In genomic region chr3:68574565-68574964, GRCm38 (mm10) we compare ENCODE assay signal across 15 mouse cellular contexts.
DNase-seq lines count a peak whose midpoint lies in the region; ATAC-seq lines count a peak whose summit lies in the region.
"Had no signal": no experiment of that assay in that cellular context is flagged by ENCODE, and none has a peak within 500 bp of the region (broad histone marks: within the 10 kb centered on the region; RNA-seq: fewer than 3 reads in every experiment).

No protein-coding gene starts in this region.

- DNase-seq in cerebellum, adult 9-10 months: peak; percentile 75
- DNase-seq in spleen, postnatal 14 days (ENCODE audit: low spot score in 2 of 2): no peak
- DNase-seq in adrenal gland, adult 18-20 months (ENCODE audit: low spot score in 2 of 2): no peak
- DNase-seq in gastrocnemius, postnatal 4 days (ENCODE audit: low spot score in 2 of 2): no peak
- DNase-seq: adrenal gland, adult 2 months; gastrocnemius, postnatal 25 days; heart, postnatal 10 days; kidney, postnatal 36 days; liver, embryonic 13.5 days had no signal

- WGBS in intestine, embryonic 15.5 days: 69% methylated on average over 8 of the region's 8 CpGs
- 73% methylated on average over 8 of the region's 8 CpGs for WGBS in intestine, embryonic 16.5 days
- WGBS in forebrain, embryonic 16.5 days: 36% methylated on average over 8 of the region's 8 CpGs
- 51% methylated on average over 8 of the region's 8 CpGs for WGBS in midbrain, embryonic 13.5 days

- no peak overlapping the region for H3K9ac ChIP-seq in intestine, embryonic 15.5 days
- H3K9ac ChIP-seq in intestine, embryonic 16.5 days (ENCODE audit: low read depth, low read length): no peak overlapping the region
- peak overlapping the region; percentile 65 for H3K9ac ChIP-seq in forebrain, embryonic 16.5 days (replicated peaks; ENCODE audit: low read depth, low read length)
- peak overlapping the region; percentile 81 for H3K9ac ChIP-seq in midbrain, embryonic 13.5 days (replicated peaks)
- H3K9ac ChIP-seq: liver, embryonic 13.5 days had no signal

- no peaks in the 10 kb centered on the region for H3K9me3 ChIP-seq in intestine, embryonic 15.5 days
- H3K9me3 ChIP-seq in intestine, embryonic 16.5 days (ENCODE audit: control insufficient read depth, low read length): no peaks in the 10 kb centered on the region
- no peaks in the 10 kb centered on the region for H3K9me3 ChIP-seq in forebrain, embryonic 16.5 days (ENCODE audit: control insufficient read depth, low read length)
- H3K9me3 ChIP-seq in midbrain, embryonic 13.5 days: no peaks in the 10 kb centered on the region
- H3K9me3 ChIP-seq: liver, embryonic 13.5 days had no signal

- no peaks in the 10 kb centered on the region for H3K36me3 ChIP-seq in intestine, embryonic 15.5 days
- H3K36me3 ChIP-seq in intestine, embryonic 16.5 days (ENCODE audit: control insufficient read depth, insufficient read depth, low read length): no peaks in the 10 kb centered on the region
- no peaks in the 10 kb centered on the region for H3K36me3 ChIP-seq in forebrain, embryonic 16.5 days (ENCODE audit: control insufficient read depth, insufficient read depth)
- no peaks in the 10 kb centered on the region for H3K36me3 ChIP-seq in midbrain, embryonic 13.5 days
- H3K36me3 ChIP-seq: liver, embryonic 13.5 days had no signal

- peaks cover 23% of the 10 kb centered on the region for H3K4me1 ChIP-seq in intestine, embryonic 15.5 days (replicated peaks)
- peaks cover 22% of the 10 kb centered on the region for H3K4me1 ChIP-seq in intestine, embryonic 16.5 days (ENCODE audit: control insufficient read depth, insufficient read depth, low read length)
- peaks cover 45% of the 10 kb centered on the region for H3K4me1 ChIP-seq in forebrain, embryonic 16.5 days (replicated peaks; ENCODE audit: control insufficient read depth, insufficient read depth, low read length)
- peaks cover 61% of the 10 kb centered on the region for H3K4me1 ChIP-seq in midbrain, embryonic 13.5 days (replicated peaks)

- no peak for ATAC-seq in intestine, embryonic 15.5 days
- ATAC-seq in intestine, embryonic 16.5 days: no peak
- no peak for ATAC-seq in forebrain, embryonic 16.5 days
- ATAC-seq in midbrain, embryonic 13.5 days: no peak

- no peak overlapping the region for H3K27ac ChIP-seq in intestine, embryonic 15.5 days
- H3K27ac ChIP-seq in intestine, embryonic 16.5 days (ENCODE audit: low read length): no peak overlapping the region
- peak overlapping the region; percentile 86 for H3K27ac ChIP-seq in forebrain, embryonic 16.5 days (ENCODE audit: low read length)
- H3K27ac ChIP-seq in midbrain, embryonic 13.5 days: peak overlapping the region; percentile 35
- H3K27ac ChIP-seq: liver, embryonic 13.5 days; macrophage had no signal

- no peak overlapping the region for H3K4me3 ChIP-seq in intestine, embryonic 15.5 days (replicated peaks)
- H3K4me3 ChIP-seq in intestine, embryonic 16.5 days (ENCODE audit: low read length): no peak overlapping the region
- peak overlapping the region; percentile 66 for H3K4me3 ChIP-seq in forebrain, embryonic 16.5 days (replicated peaks; ENCODE audit: low read length)
- peak overlapping the region; percentile 54 for H3K4me3 ChIP-seq in midbrain, embryonic 13.5 days (replicated peaks)
- H3K4me3 ChIP-seq: erythroblast, embryonic 14.5 days; liver, embryonic 13.5 days had no signal

- no peaks in the 10 kb centered on the region for H3K27me3 ChIP-seq in intestine, embryonic 15.5 days (replicated peaks)
- H3K27me3 ChIP-seq in intestine, embryonic 16.5 days (replicated peaks; ENCODE audit: control insufficient read depth, insufficient read depth, low read length): no peaks in the 10 kb centered on the region
- H3K27me3 ChIP-seq in forebrain, embryonic 16.5 days (replicated peaks; ENCODE audit: control insufficient read depth, insufficient read depth, low read length): no peaks in the 10 kb centered on the region
- no peaks in the 10 kb centered on the region for H3K27me3 ChIP-seq in midbrain, embryonic 13.5 days
- H3K27me3 ChIP-seq: liver, embryonic 13.5 days had no signal

- peak overlapping the region; percentile 36; the same call in 1 of the 2 replicates for H3K4me2 ChIP-seq in intestine, embryonic 15.5 days (replicated peaks)
- H3K4me2 ChIP-seq in intestine, embryonic 16.5 days (ENCODE audit: low read depth, low read length): no peak overlapping the region
- H3K4me2 ChIP-seq in forebrain, embryonic 16.5 days (ENCODE audit: low read length): peak overlapping the region; percentile 78
- peak overlapping the region; percentile 68 for H3K4me2 ChIP-seq in midbrain, embryonic 13.5 days (replicated peaks)
- H3K4me2 ChIP-seq: liver, embryonic 13.5 days had no signal

Comparison
In these comparisons a context has a peak if more than half of its experiments do, and no peak if none do; other contexts are left out.
1. H3K27ac ChIP-seq: peak in forebrain, embryonic 16.5 days (single experiment) and midbrain, embryonic 13.5 days (single experiment); none in intestine, embryonic 15.5 days (single experiment) and intestine, embryonic 16.5 days (single experiment).
2. H3K4me3 ChIP-seq: peak in forebrain, embryonic 16.5 days (single experiment) and midbrain, embryonic 13.5 days (single experiment); none in intestine, embryonic 15.5 days (single experiment) and intestine, embryonic 16.5 days (single experiment).
3. H3K9ac ChIP-seq: peak in forebrain, embryonic 16.5 days (single experiment) and midbrain, embryonic 13.5 days (single experiment); none in intestine, embryonic 15.5 days (single experiment) and intestine, embryonic 16.5 days (single experiment).